Mouse (Mus musculus) lung, adult 2 months (tissue): ENCODE measurements at regions not wholly inside any gene's neighbourhood (a gene's known extent, or its start where the extent isn't known, plus 50 kb on each side); places are given as distances from the start of the nearest gene placed in this dataset.

ENCODE experiments used
- CTCF ChIP-seq: fragments of 200-500 bp; IDR thresholded peaks from 2 replicates; pipeline ENCODE4 v1.5.1; 2011; ENCODE audit warnings: mild to moderate bottlenecking, low read length, control low read depth; ENCODE audit not compliant: insufficient read depth
- POLR2A ChIP-seq: fragments of 200-500 bp; IDR thresholded peaks from 2 replicates; pipeline ENCODE4 v1.6.1; 2011; ENCODE audit warnings: low read depth, mild to moderate bottlenecking, control low read depth, low read length, borderline replicate concordance; ENCODE audit errors: extremely low read depth

- TF ChIP-seq CTCF (no peak), POLR2A (no peak)
These were observed 641.9 kb downstream of the Robo2 start for GRCm38 (mm10) chr16:73769729-73770128.
